In genomic region chr4:127303796-127304195, GRCm38 (mm10) we compare ENCODE assay signal across 27 mouse cellular contexts. TPM values are rescaled to one million over a fixed set of nuclear protein-coding genes. Genes with fewer than 3 reads are reported as not detected.
A peak's percentile ranks its signal among the peaks of the same experiment; 100 is the strongest.
DNase-seq lines count a peak whose midpoint lies in the region; ATAC-seq and TF ChIP-seq lines count a peak whose summit lies in the region.
"Had no signal": no experiment of that assay in that cellular context is flagged by ENCODE, and none has a peak within 500 bp of the region (broad histone marks: within the 10 kb centered on the region; RNA-seq: fewer than 3 reads in every experiment).

No protein-coding gene starts in this region.

- no peak overlapping the region for H3K4me2 ChIP-seq in heart, embryonic 11.5 days
- H3K4me2 ChIP-seq in lung, postnatal 0 days (replicated peaks; ENCODE audit: low read depth, low read length) = no peak overlapping the region
- H3K4me2 ChIP-seq: hindbrain, embryonic 13.5 days; limb, embryonic 15.5 days; liver, embryonic 15.5 days had no signal

- H3K27ac ChIP-seq in heart, embryonic 11.5 days (ENCODE audit: low read depth, low read length) = no peak overlapping the region
- H3K27ac ChIP-seq in lung, postnatal 0 days (ENCODE audit: low read length) = no peak overlapping the region
- H3K27ac ChIP-seq: hindbrain, embryonic 13.5 days; left cerebral cortex, adult 2 months; limb, embryonic 15.5 days; liver, embryonic 15.5 days; stomach, postnatal 0 days had no signal

- no peak for TF ChIP-seq EP300 in lung, postnatal 0 days (IDR thresholded peaks at IDR 0.05)

- intact Hi-C loops in heart, postnatal 14 days (cut with DNase I) = no loop called here

- WGBS in heart, embryonic 11.5 days (ENCODE audit: insufficient replicate concordance) = 68% methylated on average over 3 of the region's 3 CpGs
- 66% methylated on average over 3 of the region's 3 CpGs for WGBS in lung, postnatal 0 days

- H3K9me3 ChIP-seq in heart, embryonic 11.5 days (replicated peaks; ENCODE audit: control insufficient read depth, low read length) = no peaks in the 10 kb centered on the region
- H3K9me3 ChIP-seq in lung, postnatal 0 days (ENCODE audit: low read length) = no peaks in the 10 kb centered on the region
- H3K9me3 ChIP-seq: hindbrain, embryonic 13.5 days; limb, embryonic 15.5 days; liver, embryonic 15.5 days had no signal

- H3K4me1 ChIP-seq in heart, embryonic 11.5 days (ENCODE audit: control insufficient read depth, insufficient read depth, low read length) = 0 out of 2 replicates have a peak, but pooled peaks cover 3% of the 10 kb centered on the region
- no peaks in the 10 kb centered on the region for H3K4me1 ChIP-seq in lung, postnatal 0 days (ENCODE audit: insufficient read depth, low read depth, low read length)
- H3K4me1 ChIP-seq: hindbrain, embryonic 13.5 days; limb, embryonic 15.5 days; liver, embryonic 15.5 days had no signal

- peak; percentile 51 for DNase-seq in heart, adult 8-10 months (ENCODE audit: low spot score)
- DNase-seq in lung, postnatal 10 days = peak; percentile 53
- DNase-seq in lung, postnatal 0 days (ENCODE audit: low spot score) = no peak
- DNase-seq in heart, postnatal 14 days = peak; percentile 42 to 51
- peak; percentile 64 to 66 for DNase-seq in kidney, postnatal 25 days
- no peak for DNase-seq in right cerebral cortex, postnatal 36 days (ENCODE audit: low spot score in 2 of 2)
- DNase-seq: adrenal gland, adult 8-10 months; B cell, adult 2 months; cerebellum, adult 11-12 months; cerebellum, postnatal 14 days; forebrain, postnatal 0 days; left cerebral cortex, postnatal 4 days; midbrain, embryonic 14.5 days; thymus, adult 2 months had no signal

- no peak overlapping the region for H3K9ac ChIP-seq in heart, embryonic 11.5 days (ENCODE audit: low read depth, low read length)
- H3K9ac ChIP-seq in lung, postnatal 0 days (replicated peaks; ENCODE audit: low read depth) = no peak overlapping the region
- H3K9ac ChIP-seq: forebrain, postnatal 0 days; hindbrain, embryonic 13.5 days; limb, embryonic 15.5 days; liver, embryonic 15.5 days had no signal

- H3K36me3 ChIP-seq in heart, embryonic 11.5 days (ENCODE audit: control insufficient read depth, insufficient read depth, low read length) = no peaks in the 10 kb centered on the region
- H3K36me3 ChIP-seq in lung, postnatal 0 days (ENCODE audit: insufficient read depth, low read length) = no peaks in the 10 kb centered on the region
- H3K36me3 ChIP-seq: G1E; hindbrain, embryonic 13.5 days; limb, embryonic 15.5 days; liver, embryonic 15.5 days had no signal

- no peak for TF ChIP-seq CTCF in lung, postnatal 0 days (IDR thresholded peaks at IDR 0.05)

- no peaks in the 10 kb centered on the region for H3K27me3 ChIP-seq in heart, embryonic 11.5 days (ENCODE audit: control insufficient read depth, insufficient read depth, low read length)
- H3K27me3 ChIP-seq in lung, postnatal 0 days (replicated peaks; ENCODE audit: insufficient read depth, low read length) = no peaks in the 10 kb centered on the region
- H3K27me3 ChIP-seq: hindbrain, embryonic 13.5 days; limb, embryonic 15.5 days; liver, embryonic 15.5 days had no signal

- ATAC-seq in heart, embryonic 11.5 days (replicated peaks; ENCODE audit: insufficient number of reproducible peaks, low FRiP score, low TSS enrichment) = no peak
- ATAC-seq in lung, postnatal 0 days = no peak
- ATAC-seq: forebrain, postnatal 0 days had no signal

- H3K4me3 ChIP-seq in heart, embryonic 11.5 days (ENCODE audit: low read depth, low read length) = no peak overlapping the region
- H3K4me3 ChIP-seq in lung, postnatal 0 days (ENCODE audit: low read depth, low read length) = no peak overlapping the region
- H3K4me3 ChIP-seq: hindbrain, embryonic 13.5 days; left cerebral cortex, adult 2 months; limb, embryonic 15.5 days; liver, embryonic 15.5 days had no signal

RNA-seq across cellular contexts. Expression of gene Gja4, which starts 10.0 kb away (rescaled TPM):
- total RNA-seq in heart, adult 8-10 months (2022) = 10 to 100 TPM in 2 of 4 experiments, 1 to 10 TPM in 2; 7.5 to 10.8 (median 9.1) TPM
- polyA plus RNA-seq in heart, embryonic 11.5 days (2014; fragmentation: Nextera tagmentation; extraction: Ambion mirVana) = 40.6 and 41.5 TPM in 2 replicates
- 56.9 and 58.3 TPM in 2 replicates for polyA plus RNA-seq in lung, postnatal 0 days (2015; fragmentation: Nextera tagmentation; extraction: Ambion mirVana)
- total RNA-seq in heart, postnatal 14 days (2021) = 10 to 100 TPM; 20.8 to 23.0 TPM
- total RNA-seq: CH12.LX; megakaryocyte-erythroid progenitor cell, adult 5-6 weeks had no signal
- polyA plus RNA-seq: G1E had no signal

RNA-seq across cellular contexts. Expression of gene Gjb3, which starts 26.8 kb away (rescaled TPM):
- under 1 TPM in 1 of 4 experiments, not detected in 3; 0.14 TPM for total RNA-seq in heart, adult 8-10 months (2022)
- polyA plus RNA-seq in heart, embryonic 11.5 days (2014; fragmentation: Nextera tagmentation; extraction: Ambion mirVana) = 0.16 and 0.41 TPM in 2 replicates
- polyA plus RNA-seq in lung, postnatal 0 days (2015; fragmentation: Nextera tagmentation; extraction: Ambion mirVana) = 2.9 and 3.3 TPM in 2 replicates
- under 1 TPM in 1 of 2 experiments, not detected in 1; 0.22 TPM for total RNA-seq in heart, postnatal 14 days (2021)
- total RNA-seq: adrenal gland, adult 8-10 months; CH12.LX; G1E; gastrocnemius, postnatal 36 days; megakaryocyte-erythroid progenitor cell, adult 5-6 weeks had no signal
- polyA plus RNA-seq: G1E had no signal

RNA-seq across cellular contexts. Expression of gene Gjb4, which starts 50.1 kb away (rescaled TPM):
- not detected for total RNA-seq in heart, adult 8-10 months (2022)
- polyA plus RNA-seq in heart, embryonic 11.5 days (2014; fragmentation: Nextera tagmentation; extraction: Ambion mirVana) = not detected in 2 replicates
- 0.27 and 0.31 TPM in 2 replicates for polyA plus RNA-seq in lung, postnatal 0 days (2015; fragmentation: Nextera tagmentation; extraction: Ambion mirVana)
- not detected for total RNA-seq in heart, postnatal 14 days (2021)
- total RNA-seq: adrenal gland, adult 8-10 months; CH12.LX; forebrain, postnatal 0 days; gastrocnemius, postnatal 36 days; layer of hippocampus, postnatal 10 days; left cerebral cortex, adult 2 months; left cerebral cortex, postnatal 4 days; megakaryocyte-erythroid progenitor cell, adult 5-6 weeks had no signal
- polyA plus RNA-seq: forebrain, embryonic 11.5 days; forebrain, postnatal 0 days; G1E; hindbrain, embryonic 13.5 days; liver, embryonic 15.5 days; midbrain, embryonic 14.5 days; neural tube, embryonic 11.5 days had no signal

RNA-seq across cellular contexts. Expression of gene Gjb5, which starts 54.2 kb away (rescaled TPM):
- under 1 TPM; 0.16 to 0.59 (median 0.30) TPM for total RNA-seq in heart, adult 8-10 months (2022)
- polyA plus RNA-seq in heart, embryonic 11.5 days (2014; fragmentation: Nextera tagmentation; extraction: Ambion mirVana) = 0.45 and 0.70 TPM in 2 replicates
- polyA plus RNA-seq in lung, postnatal 0 days (2015; fragmentation: Nextera tagmentation; extraction: Ambion mirVana) = 1.7 and 1.9 TPM in 2 replicates
- under 1 TPM; 0.48 to 0.61 TPM for total RNA-seq in heart, postnatal 14 days (2021)
- total RNA-seq: layer of hippocampus, postnatal 10 days; megakaryocyte-erythroid progenitor cell, adult 5-6 weeks had no signal
- polyA plus RNA-seq: G1E; midbrain, embryonic 14.5 days had no signal

Comparison
In these comparisons a context has a peak if more than half of its experiments do, and no peak if none do; other contexts are left out.
1. DNase-seq: peak in heart, adult 8-10 months (single experiment), lung, postnatal 10 days (single experiment), heart, postnatal 14 days (2 of 2) and kidney, postnatal 25 days (2 of 2); none in lung, postnatal 0 days (single experiment) and right cerebral cortex, postnatal 36 days (0 of 2).